Mouse (Mus musculus) lung, embryonic 15.5 days (tissue): ENCODE results near the gene Klk11. TPM values are rescaled to one million over a fixed set of nuclear protein-coding genes. Genes with fewer than 3 reads are reported as not detected.
A peak's percentile ranks its signal among the peaks of the same experiment; 100 is the strongest.

Experiments
- ATAC-seq: fragments of 200-750 bp; cut with Nextera tagmentation; 2 replicates; pipeline ENCODE4 v1.8.0; 2017; ENCODE audit warnings: moderate number of reproducible peaks, borderline replicate concordance; ENCODE audit not compliant: low FRiP score, low TSS enrichment; ENCODE audit errors: extremely low read depth
- H3K27ac ChIP-seq: fragments of 300-500 bp; sonication (generic); 2 replicates; pipeline ENCODE4 v1.5.1; 2015; ENCODE audit warnings: moderate library complexity, mild to moderate bottlenecking, inconsistent platforms
- H3K27me3 ChIP-seq: fragments of 300-500 bp; sonication (generic); 2 replicates; pipeline ENCODE4 v1.6.1; 2015; ENCODE audit warnings: inconsistent platforms
- H3K36me3 ChIP-seq: fragments of 300-500 bp; sonication (generic); 2 replicates; pipeline ENCODE4 v1.6.1; 2015; ENCODE audit warnings: inconsistent platforms
- H3K4me1 ChIP-seq: fragments of 300-500 bp; sonication (generic); 2 replicates; pipeline ENCODE4 v1.6.1; 2015; ENCODE audit warnings: inconsistent platforms
- H3K4me2 ChIP-seq: fragments of 300-500 bp; sonication (generic); 2 replicates; pipeline ENCODE4 v1.6.1; 2015; ENCODE audit warnings: inconsistent platforms, mild to moderate bottlenecking, moderate library complexity
- H3K4me3 ChIP-seq: fragments of 300-500 bp; sonication (generic); 2 replicates; pipeline ENCODE4 v1.5.1; 2015; ENCODE audit warnings: mild to moderate bottlenecking, inconsistent platforms
- H3K9ac ChIP-seq: fragments of 300-500 bp; sonication (generic); 2 replicates; pipeline ENCODE4 v1.6.1; 2015; ENCODE audit warnings: inconsistent platforms
- H3K9me3 ChIP-seq: fragments of 300-500 bp; sonication (generic); 2 replicates; pipeline ENCODE4 v1.6.1; 2016; ENCODE audit warnings: inconsistent platforms
- WGBS: fragments of 180-500 bp; shearing (Covaris S2); methylation state at CpG from one replicate; pipeline ENCODE4 v1.1.7; 2015; 5-methylcytosine and 5-hydroxymethylcytosine counted together
- polyA plus RNA-seq: library from polyadenylated mRNA; unstranded; fragments of >200 nt; fragmentation: Nextera tagmentation; extraction: Ambion mirVana; gene quantifications from 2 replicates; pipeline ENCODE4 v1.2.1, GENCODE M21; 2015

Gene Klk11
- polyA plus RNA-seq, 1 experiment from 2014 or later = 0.14 TPM

- no peaks in the 10 kb centered on the region for H3K27me3 ChIP-seq
- H3K9me3 ChIP-seq = no peaks in the 10 kb centered on the region
- 81% methylated on average over 12 of the region's 12 CpGs for WGBS
- no peaks in the 10 kb centered on the region for H3K36me3 ChIP-seq
- H3K4me3 ChIP-seq = no peak overlapping the region
- H3K27ac ChIP-seq = no peak overlapping the region
- H3K4me2 ChIP-seq = no peak overlapping the region
- ATAC-seq = no peak
- H3K9ac ChIP-seq = no peak overlapping the region
- H3K4me1 ChIP-seq = 0 out of 2 replicates have a peak, but pooled peaks cover 7% of the 10 kb centered on the region
Measured at GRCm38 (mm10) chr7:43777423-43777822, 3.0 kb downstream of the Klk11 start.

- Histone ChIP-seq H3K4me3 (no peak overlapping the region), H3K27ac (no peak overlapping the region), H3K36me3 (no peaks in the 10 kb centered on the region), H3K9me3 (no peaks in the 10 kb centered on the region), H3K9ac (no peak overlapping the region), H3K4me1 (0 out of 2 replicates have a peak, but pooled peaks cover 7% of the 10 kb centered on the region), H3K4me2 (no peak overlapping the region), H3K27me3 (peaks cover 5% of the 10 kb centered on the region)
- 85% methylated on average over 10 of the region's 10 CpGs for WGBS
- ATAC-seq = no peak
Measured at GRCm38 (mm10) chr7:43778176-43778970, 4.0 kb downstream of the Klk11 start.

DNA sequence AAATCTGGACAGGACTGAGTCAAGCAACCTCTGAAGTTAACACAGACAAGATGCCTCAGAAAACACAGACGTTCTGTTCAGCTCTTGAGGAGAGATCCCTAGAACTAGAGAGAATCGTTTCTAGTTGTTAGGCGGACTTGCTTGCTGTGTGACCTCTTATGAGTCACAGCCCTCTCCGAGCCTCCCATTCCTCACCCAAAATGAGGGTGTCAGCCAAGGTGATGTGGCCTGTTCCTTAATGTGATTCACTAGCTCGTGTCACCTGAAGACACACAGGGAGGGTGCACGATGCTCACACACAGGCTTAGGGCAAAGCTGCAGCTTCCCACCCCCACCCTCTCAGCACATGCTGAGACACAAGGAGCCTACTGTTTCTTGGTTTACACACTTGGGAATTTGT is 5.8 kb downstream of the Klk11 start:
- Histone ChIP-seq H3K4me2 (no peak overlapping the region), H3K9me3 (no peaks in the 10 kb centered on the region), H3K27ac (no peak overlapping the region), H3K36me3 (no peaks in the 10 kb centered on the region), H3K9ac (no peak overlapping the region), H3K27me3 (peaks cover 13% of the 10 kb centered on the region), H3K4me3 (no peak overlapping the region), H3K4me1 (0 out of 2 replicates have a peak, but pooled peaks cover 7% of the 10 kb centered on the region)
- WGBS = 33% methylated on average over 6 of the region's 6 CpGs
- no peak for ATAC-seq

DNA sequence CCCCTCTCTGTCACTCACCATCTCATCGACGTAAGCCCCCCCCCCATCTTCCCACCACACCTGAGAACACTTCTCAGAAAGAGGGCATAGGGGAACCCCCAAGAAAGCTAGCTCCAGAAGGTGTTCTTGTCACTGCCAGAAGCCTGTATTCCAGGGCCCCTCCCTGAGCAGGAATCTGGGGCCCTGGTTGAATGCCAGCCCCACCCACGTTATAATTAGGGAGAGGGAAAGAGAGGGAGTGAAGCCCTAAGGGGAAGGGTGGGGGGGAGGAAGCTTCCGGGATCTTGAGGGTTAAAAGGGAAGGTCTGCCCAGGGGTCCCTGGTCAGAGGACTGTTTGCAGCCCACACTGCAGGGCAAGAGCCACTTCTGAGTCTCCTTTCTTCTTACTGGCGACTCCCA is 6.3 kb downstream of the Klk11 start, which contains the start of gene Klk10:
Gene Klk10 (plus strand): TSS at position 290 of the 400 bp plus-strand sequence.
- H3K4me2 ChIP-seq = no peak within 1 kb of the TSS
- H3K27me3 ChIP-seq = peaks cover 13% of the 10 kb centered on the region
- no peak for ATAC-seq
- H3K9ac ChIP-seq = no peak within 1 kb of the TSS
- 40% methylated on average over 5 of the region's 5 CpGs for WGBS
- H3K4me3 ChIP-seq = no peak within 1 kb of the TSS
- no peak within 1 kb of the TSS for H3K27ac ChIP-seq
- H3K4me1 ChIP-seq = 0 out of 2 replicates have a peak, but pooled peaks cover 7% of the 10 kb centered on the region
- no peaks in the 10 kb centered on the region for H3K9me3 ChIP-seq
- H3K36me3 ChIP-seq = no peaks in the 10 kb centered on the region

DNA sequence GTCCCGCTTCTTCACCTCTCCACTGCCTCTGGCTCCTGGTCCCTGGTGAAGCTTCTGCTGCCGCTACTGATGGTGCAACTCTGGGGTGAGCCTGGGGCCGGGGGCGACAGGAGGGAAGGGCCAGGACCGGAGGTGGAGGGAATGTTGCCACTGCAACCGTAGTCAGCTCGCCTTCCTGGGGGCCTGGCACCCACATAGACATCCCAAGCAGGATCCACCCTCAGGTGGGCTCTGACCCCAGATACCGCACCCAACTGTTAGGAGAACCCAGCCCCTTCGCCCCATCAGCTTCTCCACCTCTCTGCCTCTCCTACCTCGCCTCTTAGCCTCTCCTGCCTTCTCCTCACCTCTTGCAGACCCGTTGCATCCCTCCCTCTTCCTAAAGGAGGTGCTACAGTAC is 7.1 kb downstream of the Klk11 start:
- no peak for ATAC-seq
- 0 out of 2 replicates have a peak, but pooled peaks cover 7% of the 10 kb centered on the region for H3K4me1 ChIP-seq
- H3K9ac ChIP-seq = no peak overlapping the region
- WGBS = 77% methylated on average over 11 of the region's 11 CpGs
- H3K9me3 ChIP-seq = no peaks in the 10 kb centered on the region
- H3K4me3 ChIP-seq = no peak overlapping the region
- H3K27me3 ChIP-seq = peaks cover 13% of the 10 kb centered on the region
- no peaks in the 10 kb centered on the region for H3K36me3 ChIP-seq
- no peak overlapping the region for H3K27ac ChIP-seq
- H3K4me2 ChIP-seq = no peak overlapping the region

- peak; percentile 35; the same call in 1 of the 2 replicates for ATAC-seq
- WGBS = 8% methylated on average over 36 of the region's 36 CpGs
- Histone ChIP-seq H3K4me1 (0 out of 2 replicates have a peak, but pooled peaks cover 7% of the 10 kb centered on the region), H3K4me3 (peak overlapping the region; percentile 28; the same call in 1 of the 2 replicates), H3K36me3 (no peaks in the 10 kb centered on the region), H3K27ac (no peak overlapping the region), H3K27me3 (peaks cover 13% of the 10 kb centered on the region), H3K9me3 (no peaks in the 10 kb centered on the region), H3K4me2 (peak overlapping the region; percentile 65), H3K9ac (peak overlapping the region; percentile 34; the same call in 1 of the 2 replicates)
Measured at GRCm38 (mm10) chr7:43782275-43783265, 8.2 kb downstream of the Klk11 start.

DNA sequence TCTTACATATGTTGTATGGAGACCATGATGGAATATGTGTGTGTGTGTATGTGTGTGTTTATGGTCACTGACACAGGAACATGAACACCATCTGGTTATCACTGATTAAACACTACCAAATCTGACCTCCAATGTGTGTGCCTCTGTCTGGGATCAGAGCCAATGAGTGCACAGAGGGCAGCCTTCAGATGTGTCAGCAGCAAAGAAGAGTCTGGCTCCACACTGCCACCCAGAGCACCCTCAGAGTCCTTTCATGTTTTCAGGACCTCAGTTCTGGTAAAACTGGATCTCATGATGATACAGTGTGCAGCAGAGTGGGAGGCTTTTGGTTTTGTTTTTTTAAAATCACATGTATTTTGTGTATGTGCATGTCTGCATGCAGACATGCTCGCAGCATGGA is 10.9 kb downstream of the Klk11 start:
- Histone ChIP-seq H3K9ac (no peak overlapping the region), H3K4me2 (no peak overlapping the region), H3K9me3 (no peaks in the 10 kb centered on the region), H3K4me3 (no peak overlapping the region), H3K27ac (no peak overlapping the region), H3K27me3 (peaks cover 13% of the 10 kb centered on the region), H3K4me1 (0 out of 2 replicates have a peak, but pooled peaks cover 7% of the 10 kb centered on the region), H3K36me3 (no peaks in the 10 kb centered on the region)
- WGBS = 74% methylated on average over 1 of the region's 1 CpGs
- no peak for ATAC-seq

DNA sequence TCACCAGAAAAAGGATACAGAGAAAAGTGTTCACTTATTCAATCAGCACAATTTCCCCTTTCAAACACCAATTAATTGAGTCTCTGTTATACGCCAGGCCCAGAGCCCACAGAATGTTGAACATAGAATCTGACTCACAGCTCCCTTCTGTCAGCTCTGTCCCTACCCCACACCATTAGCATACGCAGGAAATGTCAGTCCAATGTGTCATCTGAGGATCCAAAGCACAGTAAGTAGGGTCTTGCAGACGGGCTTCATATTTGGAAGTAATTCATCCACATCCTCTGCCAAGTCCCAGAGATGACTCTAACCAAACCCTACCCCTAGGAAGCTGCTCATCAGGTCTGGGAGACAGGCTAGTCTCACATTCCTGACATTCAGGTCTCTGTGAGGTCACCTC is 13.7 kb downstream of the Klk11 start:
- H3K9me3 ChIP-seq = no peaks in the 10 kb centered on the region
- no peak overlapping the region for H3K4me3 ChIP-seq
- H3K9ac ChIP-seq = no peak overlapping the region
- no peaks in the 10 kb centered on the region for H3K4me1 ChIP-seq
- H3K36me3 ChIP-seq = no peaks in the 10 kb centered on the region
- no peak overlapping the region for H3K4me2 ChIP-seq
- peaks cover 11% of the 10 kb centered on the region for H3K27me3 ChIP-seq
- no peak overlapping the region for H3K27ac ChIP-seq
- 63% methylated on average over 3 of the region's 3 CpGs for WGBS
- no peak for ATAC-seq

DNA sequence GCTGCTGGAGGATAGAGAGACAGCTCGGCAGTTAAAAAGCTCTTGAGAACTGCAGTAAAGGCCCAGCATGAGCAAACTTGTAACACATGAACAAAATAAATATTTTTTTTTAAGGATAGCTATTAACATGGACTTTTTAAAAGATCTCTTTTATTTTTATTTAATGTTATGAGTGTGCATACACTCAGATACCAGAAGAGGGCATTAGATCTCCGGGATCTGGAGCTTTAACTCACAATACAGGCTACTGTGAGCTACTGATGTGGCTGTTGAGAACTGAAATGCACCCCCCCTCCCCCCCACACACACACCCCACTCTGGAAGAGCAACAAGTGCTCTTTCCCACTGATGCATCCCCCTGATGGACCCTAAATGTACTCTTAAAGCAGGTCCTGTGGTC is 14.9 kb downstream of the Klk11 start:
- 52% methylated on average over 2 of the region's 2 CpGs for WGBS
- no peak overlapping the region for H3K4me2 ChIP-seq
- no peak for ATAC-seq
- H3K9ac ChIP-seq = no peak overlapping the region
- H3K27me3 ChIP-seq = peaks cover under 1% of the 10 kb centered on the region; the same call in 1 of the 2 replicates
- H3K4me3 ChIP-seq = no peak overlapping the region
- no peak overlapping the region for H3K27ac ChIP-seq
- H3K9me3 ChIP-seq = no peaks in the 10 kb centered on the region
- no peaks in the 10 kb centered on the region for H3K4me1 ChIP-seq
- no peaks in the 10 kb centered on the region for H3K36me3 ChIP-seq

- H3K9me3 ChIP-seq = no peaks in the 10 kb centered on the region
- no peak within 1 kb of the TSS for H3K9ac ChIP-seq
- H3K27me3 ChIP-seq = peaks cover 8% of the 10 kb centered on the region; the same call in 1 of the 2 replicates
- H3K4me1 ChIP-seq = peaks cover 6% of the 10 kb centered on the region
- H3K4me3 ChIP-seq = no peak within 1 kb of the TSS
- WGBS = 65% methylated on average over 7 of the region's 7 CpGs
- no peaks in the 10 kb centered on the region for H3K36me3 ChIP-seq
- ATAC-seq = no peak
- no peak within 1 kb of the TSS for H3K27ac ChIP-seq
- no peak within 1 kb of the TSS for H3K4me2 ChIP-seq
Measured at GRCm38 (mm10) chr7:43791591-43791990, 17.2 kb downstream of the Klk11 start, which contains the start of gene Klk9. Gene Klk9, plus strand, starts transcription at chr7:43791891.

DNA sequence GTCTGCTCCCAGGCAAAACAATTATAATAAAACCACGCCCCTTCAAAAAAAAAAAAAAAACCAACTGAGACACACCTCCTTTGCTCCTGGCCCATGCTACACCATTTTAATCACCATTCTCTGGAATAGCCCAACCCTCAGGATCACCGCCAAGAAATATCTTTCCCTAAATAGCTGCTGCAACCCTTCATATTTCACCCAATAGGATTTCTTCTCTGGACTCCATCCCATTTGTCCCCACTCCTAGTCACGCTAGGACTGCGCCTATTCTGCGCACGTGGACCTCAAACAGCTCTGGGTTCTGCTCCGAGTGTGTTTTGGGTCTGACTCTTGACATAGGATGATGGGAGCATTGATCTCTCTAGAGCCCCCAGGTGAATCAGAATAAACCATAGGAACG is 22.0 kb downstream of the Klk11 start:
- Histone ChIP-seq H3K27me3 (peaks cover 9% of the 10 kb centered on the region; the same call in 1 of the 2 replicates), H3K9ac (0 out of 2 replicates have a peak overlapping the region, but pooled peaks have one; percentile 38), H3K9me3 (no peaks in the 10 kb centered on the region), H3K27ac (no peak overlapping the region), H3K4me1 (peaks cover 22% of the 10 kb centered on the region), H3K4me3 (peak overlapping the region; percentile 55), H3K4me2 (peak overlapping the region; percentile 87), H3K36me3 (no peaks in the 10 kb centered on the region)
- no peak for ATAC-seq
- WGBS = 2% methylated on average over 8 of the region's 8 CpGs
